ENCODE assay signal across 12 mouse cellular contexts in genomic region chr3:65844851-65845552, GRCm38 (mm10).
A peak's percentile ranks its signal among the peaks of the same experiment; 100 is the strongest.
DNase-seq lines count a peak whose midpoint lies in the region; ATAC-seq and TF ChIP-seq lines count a peak whose summit lies in the region.
"Had no signal": no experiment of that assay in that cellular context is flagged by ENCODE, and none has a peak within 500 bp of the region (broad histone marks: within the 10 kb centered on the region; RNA-seq: fewer than 3 reads in every experiment).

No protein-coding gene starts in this region.

- no peak for TF ChIP-seq POLR2A in liver, adult 2 months (IDR thresholded peaks at IDR 0.05; ENCODE audit: extremely low read depth, insufficient read depth, low read length)
- no peak for TF ChIP-seq POLR2A in embryonic fibroblast, embryonic 13.5 days (IDR thresholded peaks at IDR 0.05; ENCODE audit: low read depth, low read length)

- 52% methylated on average over 8 of the region's 8 CpGs for WGBS in liver, adult 2 months

- H3K4me3 ChIP-seq in liver, adult 2 months (ENCODE audit: insufficient read depth, low read depth, low read length), result no peak overlapping the region
- no peak overlapping the region for H3K4me3 ChIP-seq in embryonic fibroblast, embryonic 13.5 days (ENCODE audit: insufficient read depth, low read length)
- H3K4me3 ChIP-seq: embryonic facial prominence, embryonic 15.5 days; gastrocnemius, adult 2 months; neural tube, embryonic 12.5 days had no signal

- H3K27me3 ChIP-seq in liver, adult 2 months (ENCODE audit: control insufficient read depth, insufficient read depth, low read length), result no peaks in the 10 kb centered on the region
- H3K27me3 ChIP-seq: embryonic facial prominence, embryonic 15.5 days; neural tube, embryonic 12.5 days had no signal

- H3K4me1 ChIP-seq in liver, adult 2 months (ENCODE audit: control insufficient read depth, insufficient read depth, low read length), result peaks cover 12% of the 10 kb centered on the region
- H3K4me1 ChIP-seq in embryonic fibroblast, embryonic 13.5 days (ENCODE audit: control insufficient read depth, insufficient read depth, low read length), result peaks cover 20% of the 10 kb centered on the region
- H3K4me1 ChIP-seq: neural tube, embryonic 12.5 days had no signal

- intact Hi-C loops in heart, postnatal 14 days (cut with DNase I), result no loop called here

- no peaks in the 10 kb centered on the region for H3K79me2 ChIP-seq in liver, adult 2 months (ENCODE audit: control insufficient read depth, insufficient read depth, low read length)

- no peaks in the 10 kb centered on the region for H3K36me3 ChIP-seq in liver, adult 2 months (ENCODE audit: control insufficient read depth, insufficient read depth, low read length)
- H3K36me3 ChIP-seq: embryonic facial prominence, embryonic 15.5 days; neural tube, embryonic 12.5 days had no signal

- peak; percentile 31 for DNase-seq in liver, adult 2 months (ENCODE audit: extremely low read depth, low read depth, low spot score)
- no peak for DNase-seq in liver
- DNase-seq in heart, postnatal 14 days, result peak; percentile 27 to 65
- DNase-seq in lung, postnatal 10 days, result peak; percentile 86
- no peak for DNase-seq in spleen, postnatal 36 days (ENCODE audit: low spot score in 2 of 2)
- DNase-seq: gastrocnemius, adult 2 months; right cerebral cortex, postnatal 4 days had no signal

- ATAC-seq in inflammation-experienced regulatory T-cells, adult 6 months, result no peak
- ATAC-seq: hindbrain, embryonic 16.5 days had no signal

- H3K9ac ChIP-seq in liver, adult 2 months (ENCODE audit: low read depth, low read length), result no peak overlapping the region
- H3K9ac ChIP-seq: embryonic facial prominence, embryonic 15.5 days; neural tube, embryonic 12.5 days had no signal

- H3K27ac ChIP-seq in liver, adult 2 months (replicated peaks; ENCODE audit: insufficient read depth, low read depth, low read length), result no peak overlapping the region
- peak overlapping the region; percentile 67 for H3K27ac ChIP-seq in embryonic fibroblast, embryonic 13.5 days (ENCODE audit: insufficient read depth, low read length)
- H3K27ac ChIP-seq: embryonic facial prominence, embryonic 15.5 days; gastrocnemius, adult 2 months; neural tube, embryonic 12.5 days had no signal

- no peak for TF ChIP-seq CTCF in liver, adult 2 months (IDR thresholded peaks at IDR 0.05; ENCODE audit: low read depth, low read length)
- no peak for TF ChIP-seq CTCF in embryonic fibroblast, embryonic 13.5 days (IDR thresholded peaks at IDR 0.05; ENCODE audit: borderline replicate concordance, insufficient read depth, low read length)

Comparison
In these comparisons a context has a peak if more than half of its experiments do, and no peak if none do; other contexts are left out.
1. DNase-seq: peak in liver, adult 2 months (single experiment), heart, postnatal 14 days (2 of 2) and lung, postnatal 10 days (single experiment); none in liver (single experiment) and spleen, postnatal 36 days (0 of 2).